Mouse (Mus musculus) heart, postnatal 25 days (tissue): ENCODE measurements around the gene Plpp3. TPM values are rescaled to one million over a fixed set of nuclear protein-coding genes. Genes with fewer than 3 reads are reported as not detected.
A peak's percentile ranks its signal among the peaks of the same experiment; 100 is the strongest.

Source experiments
- DNase-seq: peaks from one replicate; pipeline ENCODE4 v3.0.0; 2022; ENCODE audit warnings: low spot score
- intact Hi-C: fragments of 180-260 bp; cut with DNase I; formaldehyde crosslinking; loops from one replicate; pipeline ENCODE4 v1.15.1; 2025
- total RNA-seq, 2 experiments: library from RNA; stranded (reverse); gene quantifications; 2 replicates each; pipeline ENCODE4 v1.2.3; 2021

The Plpp3 gene
- total RNA-seq, 2 experiments from 2014 or later: 71.9 to 74.8 TPM

DNA sequence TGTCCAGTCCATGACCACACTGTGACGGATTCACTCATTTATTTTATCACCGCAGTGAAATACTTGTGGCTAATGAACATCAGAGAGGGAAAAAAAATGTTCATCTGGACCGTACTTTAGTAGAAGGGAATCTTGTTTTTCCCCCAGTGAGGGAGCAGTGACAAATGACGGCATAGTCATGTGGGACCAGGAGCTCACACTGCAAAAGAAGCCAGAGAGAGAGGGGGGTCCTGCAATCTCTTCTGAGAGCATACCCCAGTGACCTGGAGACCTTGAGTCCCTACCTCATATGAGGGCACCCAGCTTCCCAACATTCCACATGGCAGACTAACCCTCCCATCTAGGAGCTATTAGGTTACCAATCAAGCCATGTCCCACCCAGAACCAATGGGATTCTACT, 116.3 kb downstream of the Plpp3 start:
- intact Hi-C loops: no loop called here
- DNase-seq: no peak

DNA sequence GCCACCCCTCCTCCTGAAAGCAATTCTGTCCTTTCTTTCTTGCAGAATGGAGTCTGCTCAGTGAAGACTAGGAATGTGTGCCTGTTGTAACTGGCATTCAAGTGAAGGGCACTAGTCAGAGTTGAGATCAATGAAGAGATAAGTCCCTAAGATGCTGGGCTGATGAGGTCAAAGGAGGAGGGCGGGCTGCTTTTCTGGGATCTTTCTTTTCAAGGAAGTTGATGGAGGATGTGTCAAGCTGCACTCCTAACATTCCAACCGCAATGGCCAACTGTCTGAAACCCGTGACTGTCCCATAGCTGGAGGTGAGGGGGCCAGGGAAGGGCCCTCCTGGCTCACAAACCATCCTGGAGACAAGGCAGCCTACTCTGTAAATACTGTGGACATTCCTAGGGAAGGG, 118.5 kb downstream of the Plpp3 start:
- DNase-seq: no peak
- intact Hi-C loops: no loop called here

DNA sequence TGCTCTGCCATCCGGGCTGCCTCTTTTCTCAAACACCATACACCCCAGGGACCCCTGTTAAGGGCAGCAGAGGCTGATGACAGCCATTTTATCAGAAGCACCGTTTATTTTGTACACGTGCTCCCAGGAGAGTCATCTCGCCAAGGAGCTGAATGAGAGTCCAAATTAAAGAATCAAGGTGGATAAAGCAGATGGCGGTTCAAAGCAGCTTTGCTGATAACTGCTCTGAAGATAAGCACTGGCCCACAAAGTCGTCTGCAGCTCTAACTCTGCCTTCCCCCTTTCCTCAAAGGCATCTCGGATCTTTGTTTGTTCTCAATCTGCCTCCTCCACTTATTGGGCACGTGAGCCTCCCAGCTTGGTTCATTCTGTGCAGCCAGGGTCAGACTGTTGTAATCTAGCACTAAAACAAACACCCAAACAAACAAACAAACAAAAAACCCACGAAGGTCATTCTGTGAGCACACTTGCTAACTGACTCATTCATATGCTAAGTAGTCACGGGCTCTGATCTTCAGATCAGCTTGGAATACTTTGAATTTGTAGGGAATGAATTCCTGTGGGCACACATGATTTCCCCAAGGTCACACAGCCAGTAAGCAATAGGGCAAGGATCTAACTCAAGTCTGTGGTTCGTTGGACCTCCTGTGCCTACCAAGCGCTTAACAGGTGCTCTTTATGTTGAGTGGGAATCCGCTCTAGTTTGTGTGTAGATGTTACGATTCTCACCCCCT, 119.1 kb downstream of the Plpp3 start:
- intact Hi-C loops: no loop called here
- DNase-seq: no peak

DNA sequence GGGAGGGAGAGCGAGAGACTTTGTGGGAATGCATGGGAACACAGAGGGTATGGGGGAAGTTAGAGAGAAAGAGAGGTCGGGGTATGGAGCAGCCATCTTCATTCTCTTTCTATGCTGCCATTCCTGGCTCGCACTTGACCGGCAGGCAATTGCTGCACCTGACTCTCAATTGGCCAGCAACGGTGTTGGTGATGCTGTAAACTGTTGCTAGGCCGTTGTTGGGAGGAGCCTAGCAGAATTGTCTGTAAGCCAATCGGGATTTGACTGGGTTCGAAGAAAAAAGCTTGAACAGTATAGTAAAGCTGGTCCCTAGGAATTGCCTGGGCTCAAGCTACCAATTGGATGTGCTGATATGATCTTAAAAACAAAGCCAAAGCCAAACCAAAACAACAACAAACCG, 121.0 kb downstream of the Plpp3 start:
- intact Hi-C loops: loop anchor here (2.0 kb wide), 1 partner anchor 85 kb away; no protein-coding TSS in a partner anchor
- DNase-seq: no peak

GRCm38 (mm10) chr4:105278571-105279410, 121.6 kb downstream of the Plpp3 start:
- intact Hi-C loops: loop anchor here (2.0 kb wide), 1 partner anchor 84 kb away; no protein-coding TSS in a partner anchor

DNA sequence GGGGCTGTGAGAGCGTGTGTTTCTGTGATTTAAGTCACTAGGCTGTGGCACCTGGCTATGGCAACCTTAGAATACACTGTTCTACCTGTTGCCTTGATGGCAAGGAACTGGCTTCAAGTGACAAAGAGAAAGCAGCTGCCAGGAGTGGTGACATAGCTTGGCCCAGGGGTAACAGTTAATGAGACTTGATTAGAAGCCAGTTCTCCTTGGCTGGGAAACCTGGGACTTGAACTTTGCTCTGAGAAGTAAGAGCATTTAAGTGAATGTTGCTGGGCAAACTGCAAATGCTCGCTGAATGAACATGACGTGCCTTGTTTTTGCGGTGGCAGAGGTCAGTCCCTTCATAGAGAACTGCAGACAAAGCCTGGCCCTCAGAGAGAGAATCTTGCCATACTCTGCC, 122.7 kb downstream of the Plpp3 start:
- intact Hi-C loops: loop anchor here (2.0 kb wide), 1 partner anchor 83 kb away; no protein-coding TSS in a partner anchor
- no peak for DNase-seq

More at GRCm38 (mm10) chr4:105278571-105279410, 121.6 kb downstream of the Plpp3 start:
- DNase-seq: peak; percentile 48

DNA sequence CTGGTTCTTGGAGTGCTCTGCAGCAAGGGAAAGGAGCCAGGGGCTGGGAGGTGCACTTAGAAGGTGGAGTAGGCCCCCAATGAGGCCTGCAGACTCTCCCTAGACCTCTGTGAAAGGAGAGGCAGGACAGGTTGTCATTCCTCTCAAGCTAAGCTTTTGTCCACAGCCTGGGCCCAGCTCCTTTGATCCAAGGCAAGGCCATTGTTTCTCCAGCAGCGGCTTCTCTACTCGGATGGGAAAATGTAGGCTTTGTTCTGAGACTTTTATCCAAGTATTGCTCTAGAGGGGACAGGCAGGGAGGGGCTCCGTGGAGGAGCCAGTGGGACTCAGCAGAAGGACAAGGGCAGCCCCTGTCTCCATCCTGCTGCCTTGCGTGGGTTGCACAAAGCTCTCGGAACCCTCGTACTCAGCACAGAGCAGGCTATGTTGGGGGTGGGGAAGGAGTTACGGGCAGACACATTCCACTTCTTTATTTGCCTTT, 124.6 kb downstream of the Plpp3 start:
- DNase-seq: no peak
- intact Hi-C loops: no loop called here

Other genes starting within 250 kb of the Plpp3 start
- under 1 TPM in 1 of 2 experiments, not detected in 1; 0.08 TPM for gene Fyb2, start 243.9 kb upstream of the Plpp3 start, total RNA-seq
- 10 to 100 TPM; 79.5 to 80.2 TPM for gene Prkaa2, start 47.5 kb upstream of the Plpp3 start, total RNA-seq